Mouse (Mus musculus): ENCODE measurements around the gene Rexo5. TPM values are rescaled to one million over a fixed set of nuclear protein-coding genes. Genes with fewer than 3 reads are reported as not detected.
A peak's percentile ranks its signal among the peaks of the same experiment; 100 is the strongest.

The Rexo5 gene
- total and polyA plus RNA-seq, 2 experiments from 2014 or later: 4.4 to 6.8 TPM

GRCm38 (mm10) chr7:119861335-119862091 lies 67.7 kb downstream of the Rexo5 start:
- Histone ChIP-seq H3K9ac (replicated peaks; ENCODE audit: low read length) (no peak overlapping the region; the same call in 1 of the 2 replicates), H3K27ac (peak overlapping the region; percentile 56), H3K36me3 (ENCODE audit: insufficient read depth, low read length) (peaks cover 4% of the 10 kb centered on the region), H3K4me1 (ENCODE audit: insufficient read depth, low read length) (peaks cover 9% of the 10 kb centered on the region; the same call in 1 of the 2 replicates), H3K4me2 (ENCODE audit: low read depth, low read length) (no peak overlapping the region), H3K27me3 (ENCODE audit: insufficient read depth, low read length) (no peaks in the 10 kb centered on the region), H3K4me3 (ENCODE audit: low read length) (no peak overlapping the region), H3K9me3 (ENCODE audit: low read length) (no peaks in the 10 kb centered on the region)
- no peak for TF ChIP-seq CTCF (IDR thresholded peaks at IDR 0.05; ENCODE audit: low read depth)
- DNase-seq (ENCODE audit: low spot score): peak; percentile 44
- peak; percentile 72 for ATAC-seq
- WGBS: 26% methylated on average over 6 of the region's 6 CpGs

GRCm38 (mm10) chr7:119862167-119862566 lies 68.4 kb downstream of the Rexo5 start:
- H3K9ac ChIP-seq (replicated peaks; ENCODE audit: low read length): no peak overlapping the region; the same call in 1 of the 2 replicates
- no peak overlapping the region for H3K4me3 ChIP-seq (ENCODE audit: low read length)
- 20% methylated on average over 1 of the region's 1 CpGs for WGBS
- H3K36me3 ChIP-seq (ENCODE audit: insufficient read depth, low read length): peaks cover 4% of the 10 kb centered on the region
- peaks cover 9% of the 10 kb centered on the region; the same call in 1 of the 2 replicates for H3K4me1 ChIP-seq (ENCODE audit: insufficient read depth, low read length)
- H3K4me2 ChIP-seq (ENCODE audit: low read depth, low read length): no peak overlapping the region
- no peaks in the 10 kb centered on the region for H3K9me3 ChIP-seq (ENCODE audit: low read length)
- TF ChIP-seq CTCF (IDR thresholded peaks at IDR 0.05; ENCODE audit: low read depth): no peak
- peak; percentile 28; the same call in 1 of the 2 replicates for ATAC-seq
- DNase-seq (ENCODE audit: low spot score): peak; percentile 41
- H3K27me3 ChIP-seq (ENCODE audit: insufficient read depth, low read length): no peaks in the 10 kb centered on the region
- peak overlapping the region; percentile 56; the same call in 1 of the 2 replicates for H3K27ac ChIP-seq

DNA sequence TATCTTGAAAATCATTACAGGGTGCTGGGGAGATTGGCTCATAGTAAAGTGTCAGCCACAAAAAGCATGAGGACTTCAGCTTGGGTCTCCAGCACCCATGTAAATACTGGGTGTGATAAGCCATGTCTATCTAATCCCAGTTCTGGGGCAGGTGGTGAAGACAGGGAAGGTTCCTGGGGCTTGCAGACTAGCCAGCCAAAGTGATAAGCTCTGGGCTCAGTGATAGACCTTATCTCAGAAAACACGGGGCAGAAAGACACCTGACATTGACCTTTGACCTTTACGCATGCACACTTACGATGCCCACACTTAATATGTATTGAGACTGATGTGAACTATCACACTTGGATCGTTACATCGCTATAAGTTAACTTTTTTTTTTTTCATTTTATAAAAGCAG lies 70.7 kb downstream of the Rexo5 start:
- no peak overlapping the region for H3K4me2 ChIP-seq (ENCODE audit: low read depth, low read length)
- H3K27ac ChIP-seq: no peak overlapping the region
- no peaks in the 10 kb centered on the region; the same call in 1 of the 2 replicates for H3K36me3 ChIP-seq (ENCODE audit: insufficient read depth, low read length)
- no peaks in the 10 kb centered on the region for H3K9me3 ChIP-seq (ENCODE audit: low read length)
- ATAC-seq (no peak), DNase-seq (ENCODE audit: low spot score) (no peak)
- no peak overlapping the region for H3K4me3 ChIP-seq (ENCODE audit: low read length)
- H3K27me3 ChIP-seq (ENCODE audit: insufficient read depth, low read length): no peaks in the 10 kb centered on the region
- peaks cover 9% of the 10 kb centered on the region; the same call in 1 of the 2 replicates for H3K4me1 ChIP-seq (ENCODE audit: insufficient read depth, low read length)
- WGBS: 88% methylated on average over 5 of the region's 5 CpGs
- H3K9ac ChIP-seq (replicated peaks; ENCODE audit: low read length): no peak overlapping the region
- TF ChIP-seq CTCF (IDR thresholded peaks at IDR 0.05; ENCODE audit: low read depth): no peak

DNA sequence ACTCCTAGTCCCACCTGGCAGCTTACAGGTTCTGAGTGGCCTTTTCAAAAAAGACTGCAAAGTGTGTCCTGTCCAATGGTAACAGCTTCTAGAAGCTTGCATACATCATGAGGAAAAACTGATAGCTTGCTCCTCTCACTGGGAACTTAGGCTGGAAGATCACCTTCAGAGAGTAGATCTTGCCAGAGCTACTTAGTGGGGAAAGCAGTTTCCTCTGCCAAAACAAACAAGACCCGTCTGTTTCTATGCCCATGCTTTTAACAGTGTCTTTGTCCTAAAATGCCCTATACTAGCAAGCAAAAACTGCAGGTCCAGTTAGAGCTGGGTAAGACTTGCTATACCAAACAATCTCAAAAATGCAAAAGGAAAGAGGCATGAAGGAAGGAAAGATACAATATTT lies 72.3 kb downstream of the Rexo5 start:
- Histone ChIP-seq H3K27ac (no peak overlapping the region), H3K27me3 (ENCODE audit: insufficient read depth, low read length) (no peaks in the 10 kb centered on the region), H3K4me1 (ENCODE audit: insufficient read depth, low read length) (peaks cover 9% of the 10 kb centered on the region; the same call in 1 of the 2 replicates), H3K9me3 (ENCODE audit: low read length) (no peaks in the 10 kb centered on the region), H3K4me2 (ENCODE audit: low read depth, low read length) (no peak overlapping the region), H3K4me3 (ENCODE audit: low read length) (no peak overlapping the region), H3K9ac (replicated peaks; ENCODE audit: low read length) (no peak overlapping the region), H3K36me3 (ENCODE audit: insufficient read depth, low read length) (no peaks in the 10 kb centered on the region; the same call in 1 of the 2 replicates)
- ATAC-seq: no peak
- 61% methylated on average over 1 of the region's 1 CpGs for WGBS
- no peak for DNase-seq (ENCODE audit: low spot score)
- TF ChIP-seq CTCF (IDR thresholded peaks at IDR 0.05; ENCODE audit: low read depth): no peak

- TF ChIP-seq CTCF (IDR thresholded peaks at IDR 0.05; ENCODE audit: low read depth): no peak
- DNase-seq (ENCODE audit: low spot score): no peak
- no peaks in the 10 kb centered on the region; the same call in 1 of the 2 replicates for H3K36me3 ChIP-seq (ENCODE audit: insufficient read depth, low read length)
- no peaks in the 10 kb centered on the region for H3K27me3 ChIP-seq (ENCODE audit: insufficient read depth, low read length)
- no peak overlapping the region for H3K9ac ChIP-seq (replicated peaks; ENCODE audit: low read length)
- ATAC-seq: no peak
- H3K27ac ChIP-seq: no peak overlapping the region
- H3K4me1 ChIP-seq (ENCODE audit: insufficient read depth, low read length): no peaks in the 10 kb centered on the region
- 92% methylated on average over 4 of the region's 4 CpGs for WGBS
- H3K9me3 ChIP-seq (ENCODE audit: low read length): no peaks in the 10 kb centered on the region
- no peak overlapping the region for H3K4me2 ChIP-seq (ENCODE audit: low read depth, low read length)
- no peak overlapping the region for H3K4me3 ChIP-seq (ENCODE audit: low read length)
Measured at GRCm38 (mm10) chr7:119872204-119872603, 78.4 kb downstream of the Rexo5 start.

- ATAC-seq (no peak), DNase-seq (ENCODE audit: low spot score) (no peak)
- H3K9me3 ChIP-seq (ENCODE audit: low read length): no peaks in the 10 kb centered on the region
- H3K4me2 ChIP-seq (ENCODE audit: low read depth, low read length): no peak overlapping the region
- no peak overlapping the region for H3K27ac ChIP-seq
- H3K36me3 ChIP-seq (ENCODE audit: insufficient read depth, low read length): no peaks in the 10 kb centered on the region
- no peak overlapping the region for H3K4me3 ChIP-seq (ENCODE audit: low read length)
- no peaks in the 10 kb centered on the region for H3K27me3 ChIP-seq (ENCODE audit: insufficient read depth, low read length)
- TF ChIP-seq CTCF (IDR thresholded peaks at IDR 0.05; ENCODE audit: low read depth): no peak
- H3K9ac ChIP-seq (replicated peaks; ENCODE audit: low read length): no peak overlapping the region
- H3K4me1 ChIP-seq (ENCODE audit: insufficient read depth, low read length): no peaks in the 10 kb centered on the region
- WGBS: 49% methylated on average over 2 of the region's 2 CpGs
Measured at GRCm38 (mm10) chr7:119873050-119873449, 79.2 kb downstream of the Rexo5 start.

Measured in hindbrain, postnatal 0 days (tissue).